Mouse (Mus musculus): ENCODE measurements around the gene Ly6g6c.

- TF ChIP-seq CTCF (IDR thresholded peaks at IDR 0.05; ENCODE audit: control insufficient read depth, insufficient read depth, insufficient replicate concordance, low read depth, low read length), result no peak
- no peak for TF ChIP-seq POLR2A (IDR thresholded peaks at IDR 0.05; ENCODE audit: control insufficient read depth, low read depth, low read length)
Observed at GRCm38 (mm10) chr17:35031880-35032279, 33.3 kb upstream of the Ly6g6c start.
